Mouse (Mus musculus) heart, embryonic 11.5 days (tissue): ENCODE results near the gene Rps16. TPM values are rescaled to one million over a fixed set of nuclear protein-coding genes. Genes with fewer than 3 reads are reported as not detected.

Experiments used
- ATAC-seq: fragments of 200-750 bp; cut with Nextera tagmentation; replicated peaks from 2 replicates; pipeline ENCODE4 v1.8.0; 2017; ENCODE audit warnings: moderate library complexity; ENCODE audit not compliant: insufficient number of reproducible peaks, low FRiP score, low TSS enrichment
- H3K27ac ChIP-seq: fragments of 300-500 bp; sonication (generic); 2 replicates; pipeline ENCODE4 v1.5.1; 2014; ENCODE audit warnings: mild to moderate bottlenecking, low read depth, low read length
- H3K27me3 ChIP-seq: fragments of 300-500 bp; sonication (generic); 2 replicates; pipeline ENCODE4 v1.6.1; 2014; ENCODE audit warnings: mild to moderate bottlenecking, low read length, mixed read lengths; ENCODE audit not compliant: control insufficient read depth, insufficient read depth
- H3K36me3 ChIP-seq: fragments of 300-500 bp; sonication (generic); 2 replicates; pipeline ENCODE4 v1.6.1; 2014; ENCODE audit warnings: mild to moderate bottlenecking, low read length, moderate library complexity, mixed read lengths; ENCODE audit not compliant: control insufficient read depth, insufficient read depth
- H3K4me1 ChIP-seq: fragments of 300-500 bp; sonication (generic); 2 replicates; pipeline ENCODE4 v1.6.1; 2014; ENCODE audit warnings: low read length; ENCODE audit not compliant: control insufficient read depth, insufficient read depth
- H3K4me2 ChIP-seq: fragments of 300-500 bp; sonication (generic); 2 replicates; pipeline ENCODE4 v1.6.1; 2014; ENCODE audit warnings: mild to moderate bottlenecking, moderate library complexity
- H3K4me3 ChIP-seq: fragments of 300-500 bp; sonication (generic); 2 replicates; pipeline ENCODE4 v1.5.1; 2014; ENCODE audit warnings: low read depth, low read length
- H3K9ac ChIP-seq: fragments of 300-500 bp; sonication (generic); 2 replicates; pipeline ENCODE4 v1.6.1; 2014; ENCODE audit warnings: mild to moderate bottlenecking, low read depth, low read length, moderate library complexity
- H3K9me3 ChIP-seq: fragments of 300-500 bp; sonication (generic); replicated peaks from 2 replicates; pipeline ENCODE4 v1.6.1; 2016; ENCODE audit warnings: low read length; ENCODE audit not compliant: control insufficient read depth
- WGBS: fragments of 180-500 bp; shearing (Covaris S2); extraction: QIAGEN DNeasy Blood & Tissue Kit; methylation state at CpG from one replicate; pipeline ENCODE4 v1.1.7; 2014; ENCODE audit not compliant: insufficient replicate concordance; 5-methylcytosine and 5-hydroxymethylcytosine counted together
- polyA plus RNA-seq: library from polyadenylated mRNA; unstranded; fragments of >200 nt; fragmentation: Nextera tagmentation; extraction: Ambion mirVana; gene quantifications from 2 replicates; pipeline ENCODE4 v1.2.1, GENCODE M21; 2014

The Rps16 gene
- polyA plus RNA-seq, 1 experiment from 2014 or later: 792 TPM

DNA sequence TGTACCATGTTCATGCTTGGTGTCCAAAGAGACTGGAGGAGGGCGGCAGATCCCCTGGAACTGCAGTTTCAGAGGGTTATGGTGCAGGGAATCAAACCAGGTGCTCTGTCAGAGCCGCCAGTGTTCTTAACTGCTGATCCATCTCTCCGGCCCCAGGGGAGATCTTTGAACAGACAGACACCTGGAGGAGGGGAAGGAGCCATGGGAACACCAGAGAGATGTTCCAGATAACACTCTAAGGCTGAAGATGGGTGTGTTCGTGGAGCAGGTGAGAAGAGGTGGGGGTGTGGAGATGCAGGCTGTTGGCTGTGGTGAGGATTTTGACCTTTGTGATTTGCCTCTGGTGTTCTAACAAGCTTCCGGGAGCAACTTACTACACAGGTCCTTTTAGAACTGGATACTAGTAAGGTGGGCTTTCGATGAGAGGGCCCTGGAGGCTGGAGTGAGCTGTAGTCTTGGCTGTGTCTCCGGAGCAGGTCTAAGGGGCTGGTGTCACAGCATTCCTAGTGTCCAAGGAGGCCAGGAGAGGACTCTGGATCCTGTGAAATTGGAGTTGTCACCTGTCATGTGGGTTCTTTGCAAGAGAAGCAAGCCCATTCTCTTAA lies 23.5 kb downstream of the Rps16 start:
- no peak overlapping the region for H3K4me2 ChIP-seq
- no peaks in the 10 kb centered on the region for H3K9me3 ChIP-seq
- H3K36me3 ChIP-seq: 0 out of 2 replicates have a peak, but pooled peaks cover 4% of the 10 kb centered on the region
- no peak overlapping the region for H3K9ac ChIP-seq
- no peak for ATAC-seq
- peak overlapping the region; percentile 6; the same call in 1 of the 2 replicates for H3K4me3 ChIP-seq
- H3K4me1 ChIP-seq: peaks cover 43% of the 10 kb centered on the region
- H3K27ac ChIP-seq: peak overlapping the region; percentile 54; the same call in 1 of the 2 replicates
- no peaks in the 10 kb centered on the region for H3K27me3 ChIP-seq
- WGBS: 78% methylated on average over 7 of the region's 7 CpGs

DNA sequence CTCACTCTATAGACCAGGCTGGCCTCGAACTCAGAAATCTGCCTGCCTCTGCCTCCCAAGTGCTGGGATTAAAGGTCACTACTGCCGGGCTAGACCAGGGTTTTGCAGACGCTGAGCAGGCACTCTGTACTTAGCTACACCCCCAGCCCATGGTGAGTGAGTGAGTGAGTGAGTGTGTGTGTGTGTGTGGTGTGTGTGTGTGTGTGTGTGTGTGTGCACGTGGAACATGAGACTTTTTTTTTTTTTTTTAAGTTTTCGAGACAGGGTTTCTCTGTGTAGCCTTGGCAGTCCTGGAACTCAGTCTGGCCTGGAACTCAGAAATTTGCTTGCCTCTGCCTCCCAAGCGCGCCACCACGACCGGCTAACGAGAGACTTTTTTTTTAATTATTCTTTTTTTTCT lies 24.2 kb downstream of the Rps16 start:
- no peaks in the 10 kb centered on the region for H3K27me3 ChIP-seq
- no peak for ATAC-seq
- H3K9me3 ChIP-seq: no peaks in the 10 kb centered on the region
- no peaks in the 10 kb centered on the region for H3K36me3 ChIP-seq
- peak overlapping the region; percentile 99; the same call in 1 of the 2 replicates for H3K27ac ChIP-seq
- H3K4me1 ChIP-seq: peaks cover 47% of the 10 kb centered on the region
- H3K4me2 ChIP-seq: peak overlapping the region; percentile 96
- H3K4me3 ChIP-seq: no peak overlapping the region; the same call in 1 of the 2 replicates
- peak overlapping the region; percentile 91 for H3K9ac ChIP-seq
- 76% methylated on average over 10 of the region's 10 CpGs for WGBS

DNA sequence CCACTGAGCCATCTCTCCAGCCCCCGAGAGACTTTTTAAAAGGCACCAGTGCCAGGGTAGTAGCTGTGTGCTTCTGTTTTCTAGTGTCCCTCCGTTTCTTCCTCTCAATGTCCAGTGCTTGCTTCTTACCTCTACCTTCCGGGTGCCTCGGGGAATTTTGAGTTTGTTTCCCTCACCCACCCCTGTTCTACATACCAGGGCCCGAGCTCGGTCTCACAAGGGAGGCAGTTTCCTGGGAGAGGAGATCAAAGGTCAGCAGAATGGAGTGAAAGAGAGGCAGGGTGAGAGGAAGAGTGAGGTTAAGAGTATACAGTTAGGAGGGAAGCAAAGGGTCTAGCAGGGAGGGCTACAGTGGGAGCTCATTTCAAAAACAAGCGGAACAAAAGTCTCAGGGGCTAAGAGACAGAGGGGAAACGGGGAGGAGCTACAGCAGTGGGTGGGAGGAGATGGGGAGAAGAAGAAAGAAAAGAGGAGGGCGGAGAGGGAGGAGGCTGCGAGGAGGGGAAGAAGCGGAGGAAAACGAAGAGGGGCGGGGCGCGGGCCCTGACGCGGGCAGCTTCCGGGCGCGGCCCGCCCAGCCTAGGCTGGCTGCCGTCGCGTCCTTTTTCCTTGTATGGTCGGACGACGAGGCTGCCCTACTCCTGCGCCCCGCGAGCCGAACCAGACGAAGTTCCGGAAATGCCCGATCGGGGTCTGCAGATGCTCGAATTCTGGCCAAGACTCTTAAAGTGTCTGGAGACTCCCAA lies 24.9 kb downstream of the Rps16 start:
- Histone ChIP-seq H3K9ac (peak overlapping the region; percentile 91), H3K4me2 (peak overlapping the region; percentile 96), H3K9me3 (no peaks in the 10 kb centered on the region), H3K27me3 (no peaks in the 10 kb centered on the region), H3K27ac (peak overlapping the region; percentile 99), H3K4me1 (peaks cover 45% of the 10 kb centered on the region), H3K4me3 (peak overlapping the region; percentile 44), H3K36me3 (no peaks in the 10 kb centered on the region)
- under 1% methylated on average over 29 of the region's 36 CpGs for WGBS
- peak; percentile 59 for ATAC-seq

DNA sequence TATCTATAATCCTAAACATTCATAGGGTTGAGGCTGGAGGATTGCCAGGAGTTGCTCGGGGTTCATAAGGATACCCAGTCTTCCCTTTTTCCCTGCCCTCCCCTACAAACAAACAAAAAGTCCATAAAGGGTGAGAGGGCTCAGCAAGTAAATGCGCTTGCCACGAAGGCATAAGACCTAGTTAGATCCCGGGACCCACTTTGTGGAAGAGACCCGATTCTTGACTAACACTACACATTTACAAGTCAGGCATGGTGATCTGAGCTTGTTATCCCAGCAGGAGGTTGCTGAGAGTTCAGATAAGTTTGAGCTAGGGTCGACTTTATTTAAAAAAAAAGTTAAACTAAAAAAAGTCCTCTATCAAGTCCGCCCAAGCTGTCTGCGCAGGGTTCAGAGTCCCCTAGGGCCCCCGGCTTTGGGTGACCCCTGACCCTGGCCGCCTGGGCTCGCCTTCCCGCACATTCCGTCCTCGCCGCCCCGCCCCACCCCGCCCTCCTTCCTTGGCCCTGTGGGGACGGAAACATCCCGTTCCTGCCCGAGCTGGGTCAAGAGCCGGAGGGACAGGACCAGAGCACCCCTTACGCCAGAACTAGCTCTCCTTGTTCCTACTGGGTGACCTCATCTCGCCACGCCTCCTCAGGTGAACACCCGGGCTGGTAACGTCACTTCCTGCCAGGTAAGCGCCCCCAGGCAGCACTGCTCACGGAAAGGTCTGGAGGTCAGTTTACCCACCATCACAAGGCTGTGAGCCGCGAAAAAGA lies 25.7 kb downstream of the Rps16 start:
- H3K9me3 ChIP-seq: no peaks in the 10 kb centered on the region
- WGBS: 2% methylated on average over 30 of the region's 30 CpGs
- no peaks in the 10 kb centered on the region for H3K27me3 ChIP-seq
- peak overlapping the region; percentile 99 for H3K27ac ChIP-seq
- H3K4me2 ChIP-seq: peak overlapping the region; percentile 96
- H3K4me3 ChIP-seq: peak overlapping the region; percentile 44
- no peak for ATAC-seq
- H3K9ac ChIP-seq: peak overlapping the region; percentile 91
- H3K36me3 ChIP-seq: no peaks in the 10 kb centered on the region
- H3K4me1 ChIP-seq: peaks cover 46% of the 10 kb centered on the region

DNA sequence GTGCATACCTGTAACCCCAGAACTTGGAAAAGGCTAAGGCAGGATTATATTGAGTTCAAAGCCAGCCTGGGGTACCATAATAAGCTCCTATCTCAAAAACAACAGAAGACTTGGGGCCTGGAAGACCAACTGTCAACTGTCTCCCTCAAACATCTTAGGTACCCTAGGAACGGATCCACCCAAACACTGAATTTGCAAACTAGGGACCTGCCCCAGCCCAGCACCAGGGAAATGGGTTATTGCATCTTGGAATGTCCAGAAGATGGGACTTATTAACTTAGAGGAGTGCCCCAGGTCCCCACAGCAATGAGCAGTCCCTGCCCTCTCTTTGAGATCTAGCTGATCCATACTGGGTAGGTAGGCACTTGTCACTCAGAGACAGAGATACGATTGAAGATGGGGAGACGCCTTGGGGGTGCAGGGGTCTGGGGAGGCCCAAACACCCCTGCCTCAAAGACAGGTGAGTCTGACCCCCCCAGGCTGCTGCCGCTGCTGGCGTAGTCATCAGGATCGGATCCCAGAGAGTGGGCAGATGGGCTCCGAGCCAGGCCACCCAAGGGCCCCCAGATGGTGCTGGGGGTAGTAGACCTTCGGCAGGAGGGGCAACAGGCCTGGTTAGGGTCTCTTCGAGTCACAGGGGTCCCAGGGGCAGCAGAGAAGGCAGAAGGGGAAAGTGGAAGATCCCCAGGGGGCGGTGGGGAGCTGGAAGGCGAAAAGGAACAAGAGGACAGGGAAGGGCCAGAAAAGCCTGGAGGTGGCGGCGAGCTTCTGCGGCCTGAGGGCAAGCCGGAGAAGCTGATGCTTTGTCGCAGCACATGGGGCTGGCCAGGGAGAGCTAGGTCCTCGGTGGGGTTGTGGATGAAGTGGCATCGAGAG lies 27.0 kb downstream of the Rps16 start:
- ATAC-seq: no peak
- Histone ChIP-seq H3K4me1 (peaks cover 55% of the 10 kb centered on the region), H3K9me3 (no peaks in the 10 kb centered on the region), H3K36me3 (no peaks in the 10 kb centered on the region), H3K27me3 (no peaks in the 10 kb centered on the region), H3K27ac (peak overlapping the region; percentile 89), H3K4me2 (peak overlapping the region; percentile 96), H3K4me3 (peak overlapping the region; percentile 78), H3K9ac (peak overlapping the region; percentile 89)
- WGBS: 65% methylated on average over 18 of the region's 18 CpGs

DNA sequence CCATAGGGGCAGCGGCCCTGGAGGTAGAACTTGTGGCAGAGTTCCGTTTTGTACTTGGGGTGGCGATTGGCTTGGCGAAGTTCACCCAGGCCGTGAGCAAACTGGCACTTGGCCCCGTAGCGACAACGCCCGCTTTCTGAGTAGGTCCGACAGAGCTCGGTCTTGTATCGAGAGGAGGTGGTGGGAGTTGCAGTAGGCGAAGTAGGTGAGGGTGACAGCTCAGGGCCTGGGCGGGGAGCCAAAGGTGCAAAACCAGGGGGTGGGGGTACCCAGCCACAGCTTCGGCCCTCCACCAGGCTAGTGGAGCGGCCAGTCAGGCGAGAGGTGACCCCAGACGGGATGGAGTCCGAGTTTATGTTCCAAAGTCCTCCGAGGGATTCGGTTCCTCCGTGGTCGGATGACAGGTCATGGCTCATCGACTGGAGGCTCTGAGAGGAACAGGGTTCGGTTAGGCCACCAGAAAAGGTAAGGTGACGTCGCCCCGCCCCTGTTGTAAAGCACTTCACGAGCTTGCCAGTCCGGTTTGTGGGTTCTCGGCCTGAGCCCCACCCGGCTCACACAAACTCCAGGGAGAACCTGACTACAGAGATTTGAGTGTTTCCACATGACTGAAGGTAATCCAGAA lies 27.7 kb downstream of the Rps16 start:
- no peaks in the 10 kb centered on the region for H3K27me3 ChIP-seq
- H3K4me1 ChIP-seq: peaks cover 62% of the 10 kb centered on the region
- no peaks in the 10 kb centered on the region for H3K36me3 ChIP-seq
- peak overlapping the region; percentile 96 for H3K4me2 ChIP-seq
- peak overlapping the region; percentile 89 for H3K27ac ChIP-seq
- H3K9ac ChIP-seq: peak overlapping the region; percentile 89
- no peak for ATAC-seq
- no peaks in the 10 kb centered on the region for H3K9me3 ChIP-seq
- H3K4me3 ChIP-seq: peak overlapping the region; percentile 78
- 30% methylated on average over 30 of the region's 32 CpGs for WGBS

DNA sequence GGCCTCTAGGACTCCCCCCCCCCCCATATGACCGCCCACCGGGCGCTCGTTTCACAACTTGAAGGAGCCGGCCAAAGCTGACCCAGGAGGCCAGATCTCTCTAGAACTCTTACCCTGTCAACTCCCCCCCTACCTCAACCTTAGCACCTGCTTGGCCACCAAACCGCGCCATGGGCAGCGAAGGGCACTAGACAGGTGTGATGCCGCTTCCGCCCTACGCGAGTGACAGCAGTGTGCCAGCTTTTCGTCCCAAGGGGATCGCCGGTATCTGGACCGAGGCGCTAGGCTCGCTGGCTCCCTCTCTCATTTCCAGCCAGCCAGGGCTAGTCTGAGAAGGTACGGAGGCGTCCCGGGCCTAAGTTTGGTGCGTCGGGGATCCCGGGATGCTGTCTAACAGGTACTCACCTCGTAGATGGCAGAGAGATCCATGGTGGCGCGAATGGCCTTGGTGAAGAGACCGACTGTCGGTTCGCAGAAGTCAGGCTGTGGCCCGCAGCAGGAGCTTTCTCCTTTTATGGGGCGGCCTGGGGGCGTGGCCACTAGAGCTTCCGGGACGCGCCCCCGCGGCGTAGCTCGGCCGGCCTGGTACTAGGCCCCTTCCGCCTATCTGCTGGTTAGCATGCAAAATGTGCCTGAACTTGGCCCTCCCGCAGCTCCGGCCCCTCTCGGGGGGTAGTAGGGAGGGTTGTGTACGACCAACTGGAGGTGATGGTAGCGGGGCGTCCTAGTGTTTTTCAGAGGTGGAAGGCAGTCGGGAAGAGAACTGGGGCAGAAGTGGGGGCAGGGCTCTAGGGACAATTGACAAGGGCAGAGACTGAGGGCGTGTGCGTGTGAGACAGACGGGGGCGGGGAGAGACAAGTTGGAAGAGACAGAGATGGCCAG lies 28.6 kb downstream of the Rps16 start:
- under 1% methylated on average over 53 of the region's 53 CpGs for WGBS
- Histone ChIP-seq H3K4me2 (peak overlapping the region; percentile 96), H3K9me3 (no peaks in the 10 kb centered on the region), H3K4me3 (peak overlapping the region; percentile 78), H3K36me3 (no peaks in the 10 kb centered on the region), H3K27ac (peak overlapping the region; percentile 89), H3K4me1 (peaks cover 67% of the 10 kb centered on the region), H3K27me3 (no peaks in the 10 kb centered on the region), H3K9ac (peak overlapping the region; percentile 89)
- peak; percentile 64 for ATAC-seq
